In genomic region chr6:116762333-116762732, GRCm38 (mm10) we compare ENCODE assay signal across 20 mouse cellular contexts. TPM values are rescaled to one million over a fixed set of nuclear protein-coding genes. Genes with fewer than 3 reads are reported as not detected.
DNase-seq lines count a peak whose midpoint lies in the region; ATAC-seq and TF ChIP-seq lines count a peak whose summit lies in the region.
"Had no signal": no experiment of that assay in that cellular context is flagged by ENCODE, and none has a peak within 500 bp of the region (broad histone marks: within the 10 kb centered on the region; RNA-seq: fewer than 3 reads in every experiment).

No protein-coding gene starts in this region.

- H3K4me3 ChIP-seq in forebrain, embryonic 14.5 days (ENCODE audit: low read depth, low read length): no peak overlapping the region
- no peak overlapping the region for H3K4me3 ChIP-seq in forebrain, embryonic 10.5 days
- no peak overlapping the region for H3K4me3 ChIP-seq in hindbrain, embryonic 16.5 days (ENCODE audit: low read length)
- H3K4me3 ChIP-seq in hindbrain, embryonic 13.5 days: no peak overlapping the region
- no peak overlapping the region for H3K4me3 ChIP-seq in stomach, embryonic 16.5 days (replicated peaks; ENCODE audit: low read length)
- no peak overlapping the region for H3K4me3 ChIP-seq in stomach, postnatal 0 days (ENCODE audit: low read depth, low read length)
- no peak overlapping the region for H3K4me3 ChIP-seq in midbrain, postnatal 0 days (ENCODE audit: low read depth, low read length)
- H3K4me3 ChIP-seq: embryonic facial prominence, embryonic 13.5 days; erythroblast, embryonic 14.5 days; liver, embryonic 15.5 days; neural tube, embryonic 13.5 days had no signal

- DNase-seq in forebrain, embryonic 14.5 days (ENCODE audit: low spot score): peak; percentile 22
- no peak for DNase-seq in forebrain, embryonic 10.5 days (ENCODE audit: extremely low spot score, low spot score)
- no peak for DNase-seq in stomach, postnatal 0 days (ENCODE audit: low spot score)
- peak; percentile 44 for DNase-seq in midbrain, postnatal 0 days (ENCODE audit: low spot score)
- no peak for DNase-seq in retina, postnatal 1 day
- DNase-seq: adrenal gland, postnatal 14 days; cerebellum, adult 11-12 months; cerebellum, postnatal 10 days; gastrocnemius, postnatal 10 days; kidney, postnatal 25 days; lung, embryonic 14.5 days had no signal

- no peak for TF ChIP-seq EP300 in stomach, postnatal 0 days (optimal IDR thresholded peaks at IDR 0.05)

- no peak for ATAC-seq in forebrain, embryonic 14.5 days
- ATAC-seq in hindbrain, embryonic 16.5 days: 0 out of 2 replicates have a peak, but pooled peaks have one; percentile 42
- ATAC-seq in hindbrain, embryonic 13.5 days (ENCODE audit: low FRiP score): no peak
- ATAC-seq in stomach, embryonic 16.5 days (ENCODE audit: insufficient read depth, low FRiP score): peak; percentile 25; the same call in 1 of the 2 replicates
- no peak for ATAC-seq in stomach, postnatal 0 days (ENCODE audit: low FRiP score, low TSS enrichment)
- ATAC-seq in midbrain, postnatal 0 days (ENCODE audit: low FRiP score): no peak
- ATAC-seq: CD4-positive, CD25-positive, alpha-beta regulatory T cell, adult 4 months; intestine, postnatal 0 days had no signal

- TF ChIP-seq CTCF in stomach, postnatal 0 days (IDR thresholded peaks at IDR 0.05; ENCODE audit: low read depth): no peak
- TF ChIP-seq CTCF in midbrain, postnatal 0 days (IDR thresholded peaks at IDR 0.05): no peak

- no peaks in the 10 kb centered on the region for H3K27me3 ChIP-seq in forebrain, embryonic 14.5 days (replicated peaks; ENCODE audit: control insufficient read depth, insufficient read depth, low read length)
- H3K27me3 ChIP-seq in forebrain, embryonic 10.5 days (ENCODE audit: poor library complexity, severe bottlenecking): peaks cover 4% of the 10 kb centered on the region; the same call in 1 of the 2 replicates
- no peaks in the 10 kb centered on the region for H3K27me3 ChIP-seq in hindbrain, embryonic 16.5 days (replicated peaks; ENCODE audit: control insufficient read depth, insufficient read depth, low read length)
- no peaks in the 10 kb centered on the region for H3K27me3 ChIP-seq in hindbrain, embryonic 13.5 days
- H3K27me3 ChIP-seq in stomach, embryonic 16.5 days (ENCODE audit: control insufficient read depth, insufficient read depth, low read length): no peaks in the 10 kb centered on the region
- H3K27me3 ChIP-seq in stomach, postnatal 0 days (ENCODE audit: control insufficient read depth, insufficient read depth, low read length): no peaks in the 10 kb centered on the region
- H3K27me3 ChIP-seq in midbrain, postnatal 0 days (ENCODE audit: insufficient read depth, low read length): no peaks in the 10 kb centered on the region
- H3K27me3 ChIP-seq: embryonic facial prominence, embryonic 13.5 days; liver, embryonic 15.5 days; neural tube, embryonic 13.5 days had no signal

- 36% methylated on average over 3 of the region's 3 CpGs for WGBS in forebrain, embryonic 14.5 days
- 50% methylated on average over 3 of the region's 3 CpGs for WGBS in forebrain, embryonic 10.5 days
- 33% methylated on average over 3 of the region's 3 CpGs for WGBS in hindbrain, embryonic 16.5 days
- 34% methylated on average over 3 of the region's 3 CpGs for WGBS in hindbrain, embryonic 13.5 days
- whole genome bisulfite sequencing in stomach, embryonic 16.5 days: 49% methylated on average over 3 of the region's 3 CpGs
- whole genome bisulfite sequencing in stomach, postnatal 0 days: 31% methylated on average over 3 of the region's 3 CpGs
- 15% methylated on average over 3 of the region's 3 CpGs for WGBS in midbrain, postnatal 0 days

- H3K27ac ChIP-seq in forebrain, embryonic 14.5 days (ENCODE audit: low read depth, low read length): no peak overlapping the region
- H3K27ac ChIP-seq in forebrain, embryonic 10.5 days: no peak overlapping the region
- no peak overlapping the region for H3K27ac ChIP-seq in hindbrain, embryonic 16.5 days (ENCODE audit: low read depth, low read length)
- no peak overlapping the region for H3K27ac ChIP-seq in hindbrain, embryonic 13.5 days
- H3K27ac ChIP-seq in stomach, embryonic 16.5 days (ENCODE audit: low read length): no peak overlapping the region
- no peak overlapping the region for H3K27ac ChIP-seq in stomach, postnatal 0 days (replicated peaks)
- no peak overlapping the region for H3K27ac ChIP-seq in midbrain, postnatal 0 days (ENCODE audit: low read depth, low read length)
- H3K27ac ChIP-seq: embryonic facial prominence, embryonic 13.5 days; liver, embryonic 15.5 days; neural tube, embryonic 13.5 days had no signal

- H3K4me1 ChIP-seq in forebrain, embryonic 14.5 days (ENCODE audit: control insufficient read depth, insufficient read depth, low read length): no peaks in the 10 kb centered on the region
- H3K4me1 ChIP-seq in forebrain, embryonic 10.5 days: peaks cover 5% of the 10 kb centered on the region; the same call in 1 of the 2 replicates
- no peaks in the 10 kb centered on the region for H3K4me1 ChIP-seq in hindbrain, embryonic 16.5 days (ENCODE audit: control insufficient read depth, insufficient read depth, low read depth, low read length)
- no peaks in the 10 kb centered on the region for H3K4me1 ChIP-seq in hindbrain, embryonic 13.5 days (replicated peaks)
- peaks cover 3% of the 10 kb centered on the region; the same call in 1 of the 2 replicates for H3K4me1 ChIP-seq in stomach, embryonic 16.5 days (ENCODE audit: control insufficient read depth, insufficient read depth, low read length)
- H3K4me1 ChIP-seq in stomach, postnatal 0 days (replicated peaks; ENCODE audit: control insufficient read depth, insufficient read depth): no peaks in the 10 kb centered on the region
- H3K4me1 ChIP-seq in midbrain, postnatal 0 days (ENCODE audit: insufficient read depth, low read length): no peaks in the 10 kb centered on the region
- H3K4me1 ChIP-seq: embryonic facial prominence, embryonic 13.5 days; liver, embryonic 15.5 days; neural tube, embryonic 13.5 days had no signal

- no peak overlapping the region for H3K4me2 ChIP-seq in forebrain, embryonic 14.5 days (ENCODE audit: low read length)
- H3K4me2 ChIP-seq in hindbrain, embryonic 16.5 days (ENCODE audit: low read length): no peak overlapping the region
- H3K4me2 ChIP-seq in hindbrain, embryonic 13.5 days: no peak overlapping the region
- H3K4me2 ChIP-seq in stomach, embryonic 16.5 days (ENCODE audit: low read depth, low read length): no peak overlapping the region
- no peak overlapping the region for H3K4me2 ChIP-seq in stomach, postnatal 0 days (replicated peaks; ENCODE audit: low read depth)
- no peak overlapping the region for H3K4me2 ChIP-seq in midbrain, postnatal 0 days (ENCODE audit: low read depth, low read length, poor library complexity, severe bottlenecking)
- H3K4me2 ChIP-seq: embryonic facial prominence, embryonic 13.5 days; liver, embryonic 15.5 days; lung, embryonic 14.5 days; neural tube, embryonic 13.5 days had no signal

- no peaks in the 10 kb centered on the region for H3K36me3 ChIP-seq in forebrain, embryonic 14.5 days (ENCODE audit: control insufficient read depth, insufficient read depth, low read length)
- no peaks in the 10 kb centered on the region for H3K36me3 ChIP-seq in forebrain, embryonic 10.5 days (replicated peaks)
- H3K36me3 ChIP-seq in hindbrain, embryonic 16.5 days (ENCODE audit: control insufficient read depth, insufficient read depth, low read length): no peaks in the 10 kb centered on the region
- H3K36me3 ChIP-seq in hindbrain, embryonic 13.5 days: no peaks in the 10 kb centered on the region
- H3K36me3 ChIP-seq in stomach, embryonic 16.5 days (ENCODE audit: control insufficient read depth, insufficient read depth, low read length): no peaks in the 10 kb centered on the region
- H3K36me3 ChIP-seq in stomach, postnatal 0 days (ENCODE audit: control insufficient read depth, insufficient read depth, low read length): no peaks in the 10 kb centered on the region
- H3K36me3 ChIP-seq in midbrain, postnatal 0 days (ENCODE audit: insufficient read depth, low read length): no peaks in the 10 kb centered on the region
- H3K36me3 ChIP-seq: embryonic facial prominence, embryonic 13.5 days; liver, embryonic 15.5 days; neural tube, embryonic 13.5 days had no signal

- no peaks in the 10 kb centered on the region; the same call in 1 of the 2 replicates for H3K9me3 ChIP-seq in forebrain, embryonic 14.5 days (replicated peaks; ENCODE audit: control insufficient read depth, low read length)
- no peaks in the 10 kb centered on the region for H3K9me3 ChIP-seq in forebrain, embryonic 10.5 days
- H3K9me3 ChIP-seq in hindbrain, embryonic 16.5 days (ENCODE audit: control insufficient read depth, low read length): no peaks in the 10 kb centered on the region
- H3K9me3 ChIP-seq in hindbrain, embryonic 13.5 days: peaks cover 4% of the 10 kb centered on the region; the same call in 1 of the 2 replicates
- no peaks in the 10 kb centered on the region for H3K9me3 ChIP-seq in stomach, embryonic 16.5 days (replicated peaks; ENCODE audit: control insufficient read depth, low read length)
- H3K9me3 ChIP-seq in stomach, postnatal 0 days (ENCODE audit: control insufficient read depth, low read length): no peaks in the 10 kb centered on the region
- no peaks in the 10 kb centered on the region for H3K9me3 ChIP-seq in midbrain, postnatal 0 days (ENCODE audit: low read length)
- H3K9me3 ChIP-seq: embryonic facial prominence, embryonic 13.5 days; liver, embryonic 15.5 days had no signal

- no peak overlapping the region for H3K9ac ChIP-seq in forebrain, embryonic 14.5 days (ENCODE audit: low read length)
- H3K9ac ChIP-seq in hindbrain, embryonic 16.5 days (ENCODE audit: low read depth, low read length): no peak overlapping the region
- H3K9ac ChIP-seq in hindbrain, embryonic 13.5 days: no peak overlapping the region
- no peak overlapping the region for H3K9ac ChIP-seq in stomach, embryonic 16.5 days (ENCODE audit: low read length)
- no peak overlapping the region for H3K9ac ChIP-seq in stomach, postnatal 0 days (ENCODE audit: low read length)
- no peak overlapping the region for H3K9ac ChIP-seq in midbrain, postnatal 0 days (replicated peaks; ENCODE audit: low read length, poor library complexity, severe bottlenecking)
- H3K9ac ChIP-seq: embryonic facial prominence, embryonic 13.5 days; liver, embryonic 15.5 days; lung, embryonic 14.5 days; neural tube, embryonic 13.5 days had no signal

RNA-seq across cellular contexts. Expression of gene Tmem72, which starts 45.6 kb away (rescaled TPM):
- 0.80 and 0.83 TPM in 2 replicates for polyA plus RNA-seq in forebrain, embryonic 14.5 days (2014; fragmentation: Nextera tagmentation; extraction: Ambion mirVana)
- polyA plus RNA-seq in forebrain, embryonic 10.5 days (2016; fragmentation: Nextera tagmentation; extraction: Ambion mirVana): 0.05 TPM in 2 replicates
- 2.5 and 5.4 TPM in 2 replicates for polyA plus RNA-seq in hindbrain, embryonic 16.5 days (2015; fragmentation: Nextera tagmentation; extraction: Ambion mirVana)
- polyA plus RNA-seq in hindbrain, embryonic 13.5 days (2015; fragmentation: Nextera tagmentation; extraction: Ambion mirVana): 1.0 and 1.9 TPM in 2 replicates
- 0.11 and 0.40 TPM in 2 replicates for polyA plus RNA-seq in stomach, embryonic 16.5 days (2015; fragmentation: Nextera tagmentation; extraction: Ambion mirVana)
- 0.05 and 0.08 TPM in 2 replicates for polyA plus RNA-seq in stomach, postnatal 0 days (2015; fragmentation: Nextera tagmentation; extraction: Ambion mirVana)
- 0.19 and 1.4 TPM in 2 replicates for total RNA-seq in midbrain, postnatal 0 days (2014; rRNA removed)
- polyA plus RNA-seq in midbrain, postnatal 0 days (2015; fragmentation: Nextera tagmentation; extraction: Ambion mirVana): 0.02 and 0.14 TPM in 2 replicates
- polyA plus RNA-seq: erythroblast, embryonic 14.5 days; intestine, postnatal 0 days had no signal

Comparison
In these comparisons a context has a peak if more than half of its experiments do, and no peak if none do; other contexts are left out.
1. ATAC-seq: peak in hindbrain, embryonic 16.5 days (single experiment) and stomach, embryonic 16.5 days (single experiment); none in forebrain, embryonic 14.5 days (single experiment), hindbrain, embryonic 13.5 days (single experiment), stomach, postnatal 0 days (single experiment) and midbrain, postnatal 0 days (single experiment).
2. DNase-seq: peak in forebrain, embryonic 14.5 days (single experiment) and midbrain, postnatal 0 days (single experiment); none in forebrain, embryonic 10.5 days (single experiment), stomach, postnatal 0 days (single experiment) and retina, postnatal 1 day (single experiment).